Mouse (Mus musculus) spleen, postnatal 14 days (tissue): ENCODE results near the gene Pip5k1b.

Experiments used
- DNase-seq, 2 experiments: peaks; one replicate each; pipeline ENCODE4 v3.0.0; 2021 to 2022; ENCODE audit warnings: low spot score in 2 of 2

Pip5k1b gene

DNA sequence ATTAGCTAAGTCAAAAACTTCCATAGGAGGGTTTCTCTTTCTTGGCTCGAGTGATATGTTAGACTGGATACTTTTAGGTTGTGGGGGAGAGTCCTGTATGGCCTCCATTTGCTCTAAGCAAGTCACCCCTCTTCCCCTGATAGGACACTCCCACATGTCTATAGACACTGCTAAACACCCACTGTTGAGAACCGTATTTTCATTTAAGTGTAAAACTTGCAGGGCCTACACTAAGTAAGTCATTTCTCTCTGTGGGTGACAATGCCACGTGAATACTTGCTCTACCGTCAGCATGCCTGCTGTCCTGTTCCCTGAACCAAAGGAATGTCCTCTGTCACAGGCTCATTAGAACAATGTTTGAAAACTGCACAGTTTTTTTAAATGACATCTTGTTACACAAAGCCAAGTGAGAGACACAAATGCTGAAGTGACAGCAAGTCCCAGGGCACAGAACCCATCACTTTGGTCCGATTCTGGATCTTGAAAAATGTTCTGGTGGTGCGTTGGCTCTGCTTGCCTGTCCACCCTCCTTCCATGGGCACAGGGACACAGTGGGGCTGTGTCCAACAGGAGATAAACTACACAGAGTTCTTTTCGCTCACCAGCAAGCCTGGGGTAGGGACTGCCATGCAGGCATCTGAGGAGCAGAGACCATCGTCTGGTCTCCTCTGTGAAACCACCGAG is 138.6 kb downstream of the Pip5k1b start:
- no peak for DNase-seq

DNA sequence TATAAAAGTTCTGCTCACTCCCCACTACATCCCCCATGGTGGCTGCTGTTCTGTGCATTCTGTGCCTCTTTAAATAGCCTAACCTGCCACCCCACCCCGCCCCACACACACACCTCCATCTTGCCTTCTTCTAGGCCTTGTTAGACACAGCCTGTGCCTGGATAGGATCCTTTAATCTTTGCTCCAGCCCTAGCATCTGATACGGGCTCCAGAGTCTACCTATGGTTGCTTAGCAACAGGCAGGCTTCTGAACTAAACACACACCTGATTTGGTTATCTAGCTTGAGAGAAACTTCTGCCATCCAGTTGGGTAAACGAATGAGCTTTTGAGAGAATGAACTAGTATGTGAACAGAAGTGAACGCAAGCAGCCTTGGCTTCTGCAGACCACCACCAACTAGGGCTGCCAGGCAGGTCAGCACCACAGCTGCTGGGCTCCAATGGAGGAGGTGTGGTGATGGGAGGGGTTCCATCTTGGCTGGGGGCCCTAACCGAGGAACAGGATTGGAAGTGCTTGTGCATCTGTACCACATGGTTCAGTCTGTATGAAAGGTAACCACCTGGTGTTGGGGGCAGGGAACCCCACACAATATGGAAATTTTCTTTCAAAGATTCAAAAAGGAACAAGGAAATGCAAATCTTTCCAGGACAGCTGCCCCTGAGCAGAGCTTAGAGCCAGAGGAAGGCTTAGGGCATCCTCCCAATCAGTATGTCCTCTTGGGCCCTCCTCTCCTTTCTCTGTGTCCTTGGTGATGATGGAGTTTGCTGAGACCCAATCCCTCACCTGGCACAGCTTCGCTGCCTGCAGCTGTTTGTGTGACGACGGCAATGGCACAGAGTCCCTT is 139.7 kb downstream of the Pip5k1b start:
- DNase-seq = no peak

DNA sequence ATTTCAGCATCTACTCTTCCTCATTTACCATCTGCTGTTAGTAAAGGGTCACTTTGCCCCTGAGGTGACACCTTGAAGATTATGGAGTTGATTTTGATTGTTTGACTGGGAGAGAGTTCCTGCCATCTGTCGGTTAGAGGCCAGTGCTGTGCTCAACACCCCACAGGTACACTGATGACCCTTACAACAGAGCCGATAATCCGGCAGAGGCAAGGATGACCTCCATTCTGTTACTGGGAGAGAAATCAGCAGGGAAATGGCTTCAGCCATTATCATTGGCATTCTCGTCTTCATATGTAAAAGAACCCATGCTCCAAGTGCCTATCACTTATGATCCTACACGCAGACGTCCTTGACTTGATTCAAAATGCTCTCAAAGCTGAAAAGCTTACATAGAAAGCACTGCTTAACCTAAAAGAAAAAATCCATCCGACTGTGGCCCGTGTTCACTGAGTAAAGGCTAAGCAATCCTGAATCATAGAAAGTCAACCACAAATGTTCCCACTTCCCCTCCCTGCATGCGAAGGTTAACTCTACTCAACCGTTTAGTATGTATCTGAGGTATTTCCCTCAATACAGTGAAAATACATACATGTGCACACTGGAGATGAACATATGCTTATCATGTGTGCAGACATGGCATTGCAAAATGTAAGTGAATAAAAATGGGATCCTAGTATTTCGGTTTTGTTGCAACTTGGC is 146.7 kb downstream of the Pip5k1b start:
- no peak for DNase-seq

DNA sequence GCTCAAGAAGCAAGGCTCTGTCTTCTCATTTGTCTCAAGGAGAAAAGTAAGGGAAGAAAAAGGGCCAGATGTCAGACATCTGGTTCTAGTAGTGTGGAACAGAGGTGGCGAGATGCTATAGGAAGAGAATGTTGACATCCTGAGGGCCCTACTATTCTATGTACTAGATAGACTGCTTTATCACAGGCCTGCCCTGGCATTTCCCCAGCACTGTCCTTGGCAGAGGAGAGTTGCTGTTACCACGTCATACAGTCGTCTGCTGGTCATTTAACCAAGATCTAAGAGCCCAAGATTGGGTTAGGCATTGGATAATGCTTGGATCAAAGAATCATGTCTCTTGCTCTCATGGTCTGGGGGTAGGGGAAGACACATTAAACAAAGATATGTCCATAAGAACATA is 151.0 kb downstream of the Pip5k1b start:
- DNase-seq = no peak

DNA sequence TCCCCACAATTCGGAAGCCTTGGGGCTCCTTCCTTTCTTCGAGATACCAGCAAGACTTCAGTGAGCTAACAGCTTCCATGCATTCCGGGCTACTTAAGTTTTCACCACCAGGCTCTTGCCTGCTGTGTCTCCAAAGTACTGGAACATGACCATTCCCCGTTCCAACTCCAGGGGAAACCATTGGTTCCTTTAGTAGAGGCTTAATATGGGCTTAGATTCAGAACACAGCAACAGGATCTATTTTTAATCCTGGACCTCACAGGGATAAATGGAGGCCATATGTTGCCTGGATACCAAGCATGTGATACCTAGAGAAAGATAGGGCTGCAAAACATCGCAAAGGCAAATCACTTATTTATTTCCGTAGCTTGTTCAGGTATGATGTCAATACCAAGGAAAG is 152.4 kb downstream of the Pip5k1b start:
- DNase-seq = no peak

DNA sequence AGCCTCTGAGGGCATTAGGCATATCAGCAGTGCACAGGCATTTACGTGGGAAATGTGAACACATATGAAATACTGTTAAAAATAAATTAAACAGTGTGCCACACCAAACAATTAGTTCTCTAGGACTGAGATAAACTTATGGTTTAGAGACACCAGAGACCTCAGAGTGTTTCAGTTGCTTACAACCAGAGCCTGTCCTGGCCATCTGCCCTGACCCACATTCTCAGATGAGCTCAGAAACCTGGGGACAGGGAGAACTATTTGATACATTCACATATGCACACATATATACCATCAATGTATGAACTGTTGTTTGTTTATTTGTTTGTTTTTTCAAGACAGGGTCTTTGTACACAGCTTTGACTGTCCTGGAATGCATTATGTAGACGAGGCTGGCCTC is 161.8 kb downstream of the Pip5k1b start:
- no peak for DNase-seq

DNA sequence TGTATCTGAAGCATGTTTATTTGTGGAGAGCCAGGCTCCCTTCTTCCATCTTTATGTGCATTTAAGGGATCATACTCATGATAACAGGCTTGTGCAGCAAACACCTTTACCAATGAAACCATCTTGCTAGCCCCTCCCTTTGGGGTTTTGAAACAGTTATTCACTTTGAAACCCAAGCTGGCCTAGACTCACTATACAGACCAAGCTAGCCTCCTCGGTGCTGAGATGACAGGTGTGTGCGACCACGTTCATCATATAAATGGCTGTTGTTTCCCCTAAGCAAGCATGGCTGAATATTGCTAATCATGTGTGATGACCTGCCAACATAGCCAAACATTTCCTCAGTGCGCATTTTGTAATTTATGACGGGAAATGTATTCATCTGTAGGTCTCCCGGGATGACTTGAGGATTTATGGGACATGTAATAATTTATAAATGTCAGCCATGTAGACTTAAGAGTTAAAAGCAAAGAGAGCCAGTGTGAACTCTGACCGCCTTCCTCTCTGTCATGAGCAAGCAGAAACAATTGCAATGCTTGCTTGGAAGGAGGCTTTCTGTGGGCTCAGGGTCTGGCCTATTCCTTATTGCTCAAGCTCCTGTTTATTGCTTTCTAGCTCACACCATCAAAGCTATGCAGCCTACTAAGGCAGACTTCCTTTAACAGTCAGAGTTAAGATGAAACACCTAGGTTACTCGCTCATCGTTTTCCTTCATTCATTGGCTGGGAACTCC is 164.0 kb downstream of the Pip5k1b start:
- DNase-seq = no peak

DNA sequence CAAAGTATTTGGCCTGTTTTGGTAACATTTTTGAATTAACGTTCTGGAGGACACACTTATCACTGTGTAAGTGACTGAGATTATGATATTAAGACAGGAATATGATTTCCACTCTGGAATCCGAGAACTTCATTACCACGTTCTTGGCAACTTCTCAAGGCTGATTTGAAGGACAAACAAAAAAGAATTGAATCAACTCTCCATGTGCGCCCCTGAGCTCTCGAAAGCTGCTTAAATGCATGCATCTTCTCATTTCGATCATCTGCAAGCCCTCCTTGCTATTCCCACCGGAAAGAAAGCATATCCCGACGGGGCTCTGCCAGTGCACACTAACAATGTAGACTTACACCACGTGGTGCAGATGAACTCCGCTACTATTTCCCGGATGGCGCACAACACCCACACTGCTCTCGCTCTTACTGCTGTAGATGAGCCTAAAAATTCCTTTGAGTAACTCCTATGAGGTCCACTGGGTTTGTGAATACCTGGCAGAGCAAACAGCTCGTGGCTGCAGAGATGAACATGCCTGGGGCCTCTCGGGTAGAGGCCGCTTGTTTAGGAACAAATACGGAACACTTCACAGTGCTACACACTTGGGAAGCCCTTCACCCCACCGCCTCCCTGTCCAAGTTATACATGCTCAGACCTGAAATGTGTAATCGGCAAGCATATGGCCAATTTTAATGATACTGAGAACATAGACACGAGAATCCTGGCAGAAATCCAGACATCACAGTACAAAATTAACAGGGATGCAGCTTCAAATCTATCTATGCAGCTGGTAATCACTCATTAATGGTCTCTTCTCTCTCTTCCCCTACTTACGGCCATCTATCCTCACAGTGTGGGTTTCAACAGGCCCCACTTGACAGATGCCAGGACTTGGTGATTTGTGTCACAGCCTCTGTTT is 168.5 kb downstream of the Pip5k1b start:
- no peak for DNase-seq

DNA sequence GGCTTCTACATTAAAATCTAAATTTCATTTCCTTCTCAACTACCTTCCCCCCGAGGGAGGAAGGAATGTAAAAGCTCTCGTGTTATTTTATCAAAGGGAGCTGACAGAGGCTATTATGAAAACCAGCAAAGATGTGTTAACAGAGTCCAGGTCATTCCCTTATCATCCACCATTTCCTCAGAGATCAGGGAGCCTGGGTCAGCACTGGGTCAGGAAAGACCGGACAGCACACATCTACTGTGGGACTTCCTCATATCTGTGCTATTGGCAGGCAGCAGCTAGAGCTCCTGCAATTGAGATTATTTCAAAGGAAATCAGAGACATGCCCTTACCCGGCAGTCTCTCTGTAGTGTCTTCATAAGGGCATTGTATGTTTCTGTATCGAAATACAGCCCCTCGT is 177.2 kb downstream of the Pip5k1b start:
- DNase-seq = no peak

DNA sequence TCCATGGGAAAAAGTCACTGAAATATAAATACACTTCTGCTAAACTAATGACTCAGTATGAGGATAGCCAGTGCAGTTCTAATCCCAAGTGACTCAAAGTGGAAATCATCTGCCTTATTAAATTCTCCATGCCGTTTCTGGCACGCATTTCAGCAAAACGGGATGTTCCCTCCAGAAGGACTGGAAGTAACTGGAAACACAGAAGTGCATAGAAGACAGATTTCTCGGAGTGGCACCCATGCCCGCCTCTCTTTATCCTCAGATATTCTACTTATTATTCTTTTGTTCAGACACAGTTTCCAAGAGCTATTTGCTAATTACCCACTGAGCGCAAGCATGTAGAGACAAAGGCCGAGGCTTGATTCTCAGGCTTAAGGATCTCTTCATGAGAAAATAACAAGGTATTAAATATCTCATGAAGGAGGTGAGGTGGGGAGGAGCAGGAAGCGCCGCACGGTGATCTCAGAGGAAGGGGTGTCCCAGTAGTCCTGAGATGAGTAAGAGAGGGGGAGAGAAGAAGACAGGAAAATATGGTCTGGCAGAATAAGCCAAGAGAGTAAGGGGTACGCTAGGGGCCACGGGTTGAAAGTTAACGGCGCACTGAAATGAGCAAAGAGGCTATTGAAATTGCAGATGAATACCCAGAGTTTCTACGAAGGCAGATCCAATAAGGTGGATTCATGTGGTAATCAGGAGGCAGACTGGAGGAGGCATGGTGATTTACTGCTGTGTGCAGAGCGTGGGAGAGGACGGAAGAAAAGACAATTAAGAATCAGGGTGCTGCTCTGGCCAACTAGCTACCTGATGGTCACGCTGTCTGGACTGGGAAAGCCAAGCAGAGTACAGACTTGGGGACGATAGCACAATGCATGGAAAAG is 183.7 kb downstream of the Pip5k1b start:
- DNase-seq = no peak

DNA sequence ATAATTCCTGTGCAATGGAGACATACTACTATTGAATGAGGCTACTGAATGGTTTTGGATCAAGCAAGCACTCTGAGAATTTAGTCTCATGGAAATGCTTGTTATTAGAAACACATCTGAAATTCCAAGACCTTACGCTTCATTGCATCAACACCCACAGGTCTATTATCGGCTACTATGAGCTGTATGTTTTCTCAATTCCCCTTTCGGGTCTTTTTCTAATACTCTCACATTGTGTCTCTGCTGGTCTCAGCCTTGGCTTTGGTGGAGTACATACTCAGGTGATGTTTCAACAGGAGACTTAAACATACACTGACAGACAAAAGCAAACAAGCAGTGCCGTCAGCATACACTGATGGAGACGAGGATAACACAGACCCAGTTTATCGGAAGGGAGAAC is 187.3 kb downstream of the Pip5k1b start:
- DNase-seq = no peak

DNA sequence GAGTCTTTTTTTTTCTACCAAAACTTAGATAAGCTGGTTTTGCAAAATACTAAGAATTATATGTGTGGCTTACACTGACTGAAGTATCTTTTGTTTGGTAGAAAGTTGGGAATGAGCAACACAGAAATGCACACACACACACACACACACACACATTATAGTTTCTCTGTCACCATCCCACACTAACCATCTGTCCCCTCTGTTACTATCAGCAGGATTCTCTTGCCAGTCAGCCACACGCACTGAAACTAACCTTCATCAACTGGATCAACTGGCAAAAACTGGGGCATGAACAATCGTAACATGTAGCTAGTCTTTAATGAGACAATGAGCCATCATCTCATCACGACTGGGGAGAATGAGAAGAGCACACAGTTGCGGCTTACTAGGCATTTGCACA is 187.9 kb downstream of the Pip5k1b start:
- no peak for DNase-seq

DNA sequence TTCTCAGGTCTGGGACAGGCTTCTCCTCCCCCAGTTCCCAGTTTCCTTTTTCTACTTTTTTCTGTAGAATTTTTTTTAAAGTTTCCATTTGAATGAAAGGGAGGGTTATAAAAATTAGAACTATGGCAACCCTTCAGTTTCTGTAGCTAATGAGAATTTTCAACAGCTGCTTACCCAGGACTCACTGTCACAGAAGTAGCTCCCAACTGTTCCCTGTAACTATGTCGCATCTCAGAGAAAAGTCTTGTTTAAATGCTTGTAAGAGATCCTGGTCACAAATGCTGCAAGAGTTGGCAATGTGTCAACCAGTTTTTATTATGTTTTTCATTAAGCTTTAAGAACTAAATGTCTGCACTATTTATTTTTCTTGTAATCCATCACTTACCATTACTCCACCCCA is 188.9 kb downstream of the Pip5k1b start:
- no peak for DNase-seq

DNA sequence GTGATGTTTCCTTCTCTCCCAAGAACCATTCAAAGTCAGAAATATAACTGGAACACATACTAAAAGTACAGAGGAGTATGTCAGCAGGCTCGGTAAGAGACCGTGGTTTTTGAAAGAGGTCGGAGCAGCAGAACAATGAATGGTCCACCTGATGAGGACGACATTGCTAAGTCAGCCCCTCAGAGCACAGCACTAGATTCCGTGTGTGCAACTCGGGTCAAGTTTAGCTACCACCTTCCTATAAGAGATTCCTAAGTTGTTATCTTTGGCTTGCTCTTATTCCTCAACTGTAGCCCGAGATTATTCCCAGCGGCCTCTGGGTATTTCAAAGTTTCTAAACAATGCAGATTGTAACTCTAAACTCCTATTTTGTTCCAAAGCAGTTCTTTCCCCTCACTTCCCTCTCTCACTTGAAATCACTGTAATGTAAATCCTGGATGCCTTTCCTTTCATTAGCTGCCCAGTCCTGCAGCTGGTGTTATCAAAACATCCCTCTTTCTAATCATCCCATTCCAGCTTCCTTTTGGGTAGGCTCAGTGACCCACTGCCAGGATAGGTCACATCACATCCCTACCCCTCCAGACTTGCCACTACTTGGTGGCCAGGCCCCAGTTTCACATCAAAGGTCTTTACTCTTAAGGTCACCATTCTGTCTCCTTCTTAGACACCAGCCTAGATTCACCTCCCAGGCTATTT is 192.9 kb downstream of the Pip5k1b start:
- no peak for DNase-seq

DNA sequence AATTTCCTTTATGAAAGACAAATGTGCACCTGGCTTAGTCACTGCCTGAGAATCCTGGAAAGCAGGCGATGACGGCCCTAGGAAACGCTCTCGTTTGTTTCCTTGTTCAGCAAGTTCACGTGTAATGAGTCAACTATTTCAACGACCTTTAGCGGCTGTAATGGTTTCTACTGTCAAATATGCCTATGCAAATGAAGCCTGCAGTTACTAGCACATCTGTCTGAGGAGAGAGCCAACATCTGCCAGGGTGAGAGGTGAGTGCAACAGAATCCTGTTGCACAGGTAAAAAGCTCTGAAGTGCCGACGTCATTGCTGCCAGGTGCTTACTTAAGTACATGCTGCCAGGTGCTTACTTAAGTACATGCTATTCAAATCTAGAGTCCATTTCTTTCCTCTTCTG is 196.4 kb downstream of the Pip5k1b start:
- no peak for DNase-seq

DNA sequence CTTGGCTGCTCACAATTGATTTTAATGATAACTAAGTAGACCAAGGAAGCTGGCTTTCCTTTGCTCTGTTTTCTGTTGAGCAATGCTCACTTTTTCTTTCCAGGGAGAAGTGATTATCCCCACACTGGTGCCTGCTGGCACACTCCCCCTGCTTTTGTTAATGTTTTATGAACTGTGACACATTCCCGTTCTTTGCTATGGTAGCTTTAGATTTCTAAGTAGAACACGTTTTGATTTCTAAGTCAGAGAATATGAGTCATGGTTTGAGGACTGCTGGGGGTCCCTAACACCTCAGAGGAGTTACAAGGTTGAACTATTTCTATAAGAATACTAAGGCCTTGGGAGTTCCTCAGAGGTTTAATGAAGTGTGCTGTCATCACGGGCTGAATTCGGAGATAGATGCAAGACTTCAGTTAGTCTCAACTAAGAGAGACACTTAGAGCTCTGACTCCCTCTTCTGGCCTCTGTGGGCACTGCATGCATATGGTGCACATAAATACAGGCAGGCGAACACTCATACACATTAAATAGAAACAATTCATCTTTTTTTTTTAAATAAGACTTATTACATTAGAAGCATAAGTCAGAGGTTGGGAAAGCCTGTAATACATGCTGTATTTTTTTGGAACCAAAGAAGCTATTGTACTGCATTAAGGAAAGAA is 203.2 kb downstream of the Pip5k1b start:
- DNase-seq = no peak

DNA sequence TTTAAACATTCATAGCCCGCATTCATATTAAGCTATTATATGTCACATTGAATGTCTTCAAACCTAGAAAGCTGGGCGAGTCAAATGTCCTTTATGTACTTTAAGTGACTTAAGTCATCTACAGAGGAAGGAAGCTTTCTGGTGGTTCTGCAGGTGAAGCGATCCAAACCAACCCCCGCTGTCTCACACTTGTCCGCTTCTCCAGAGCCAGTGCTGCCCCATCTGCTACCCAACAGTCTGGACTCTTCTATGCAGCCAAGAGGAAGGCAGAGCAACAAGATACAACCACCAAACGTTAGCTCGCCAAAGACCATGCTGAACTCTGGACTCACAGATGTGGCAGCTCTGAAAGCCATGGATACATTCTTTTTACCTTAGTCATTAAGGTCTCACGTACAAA is 211.2 kb downstream of the Pip5k1b start:
- DNase-seq = no peak

DNA sequence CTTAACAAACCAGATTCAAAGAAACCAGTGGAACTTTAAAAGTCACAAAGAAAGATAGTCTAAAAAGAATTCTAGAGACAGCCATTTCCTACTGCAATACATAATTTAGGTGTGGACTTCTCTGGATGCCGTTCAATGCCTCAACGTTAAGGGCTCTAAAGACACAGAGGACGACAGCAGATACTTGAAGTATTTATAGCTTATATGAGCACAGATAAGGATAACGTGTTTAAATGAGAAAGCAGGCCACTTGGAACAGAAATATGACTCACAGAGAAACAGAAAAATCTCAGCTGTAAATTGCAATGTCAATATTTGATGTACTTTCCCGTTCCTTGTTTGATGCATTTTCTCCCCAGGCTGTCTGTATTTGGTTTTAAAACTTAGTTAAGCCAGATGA is 212.9 kb downstream of the Pip5k1b start:
- DNase-seq = no peak
